Mouse (Mus musculus) heart, embryonic 15.5 days (tissue): ENCODE measurements around the gene Stxbp1. TPM values are rescaled to one million over a fixed set of nuclear protein-coding genes. Genes with fewer than 3 reads are reported as not detected.

Experiments used
- ATAC-seq: fragments of 200-750 bp; cut with Nextera tagmentation; replicated peaks from 2 replicates; pipeline ENCODE4 v1.8.0; 2017; ENCODE audit warnings: low read depth, moderate TSS enrichment; ENCODE audit not compliant: insufficient number of reproducible peaks, insufficient read depth, low FRiP score
- H3K27ac ChIP-seq: fragments of 300-500 bp; sonication (generic); 2 replicates; pipeline ENCODE4 v1.5.1; 2015; ENCODE audit warnings: mild to moderate bottlenecking, inconsistent platforms
- H3K27me3 ChIP-seq: fragments of 300-500 bp; sonication (generic); 2 replicates; pipeline ENCODE4 v1.6.1; 2015; ENCODE audit warnings: inconsistent platforms
- H3K36me3 ChIP-seq: fragments of 300-500 bp; sonication (generic); 2 replicates; pipeline ENCODE4 v1.6.1; 2015; ENCODE audit warnings: mild to moderate bottlenecking, inconsistent platforms
- H3K4me1 ChIP-seq: fragments of 300-500 bp; sonication (generic); replicated peaks from 2 replicates; pipeline ENCODE4 v1.6.1; 2015; ENCODE audit warnings: inconsistent platforms
- H3K4me2 ChIP-seq: fragments of 300-500 bp; sonication (generic); 2 replicates; pipeline ENCODE4 v1.6.1; 2015; ENCODE audit warnings: inconsistent platforms, mild to moderate bottlenecking, moderate library complexity
- H3K4me3 ChIP-seq: fragments of 300-500 bp; sonication (generic); 2 replicates; pipeline ENCODE4 v1.5.1; 2015; ENCODE audit warnings: mild to moderate bottlenecking, inconsistent platforms
- H3K9ac ChIP-seq: fragments of 300-500 bp; sonication (generic); 2 replicates; pipeline ENCODE4 v1.6.1; 2015; ENCODE audit warnings: mild to moderate bottlenecking, inconsistent platforms
- H3K9me3 ChIP-seq: fragments of 300-500 bp; sonication (generic); replicated peaks from 2 replicates; pipeline ENCODE4 v1.6.1; 2016; ENCODE audit warnings: inconsistent platforms
- WGBS: fragments of 180-500 bp; shearing (Covaris S2); methylation state at CpG from one replicate; pipeline ENCODE4 v1.1.7; 2015; ENCODE audit warnings: mixed read lengths; 5-methylcytosine and 5-hydroxymethylcytosine counted together
- polyA plus RNA-seq: library from polyadenylated mRNA; unstranded; fragments of >200 nt; fragmentation: Nextera tagmentation; extraction: Ambion mirVana; gene quantifications from 2 replicates; pipeline ENCODE4 v1.2.1, GENCODE M21; 2015

The Stxbp1 gene
- polyA plus RNA-seq, 1 experiment from 2014 or later = 23.8 TPM

GRCm38 (mm10) chr2:32784048-32784681 is 62.9 kb downstream of the Stxbp1 start, which contains the start of gene Cfap157:
TSS of gene Cfap157 (minus strand) at chr2:32784428.
- no peaks in the 10 kb centered on the region for H3K9me3 ChIP-seq
- no peak within 1 kb of the TSS for H3K4me3 ChIP-seq
- H3K27me3 ChIP-seq = no peaks in the 10 kb centered on the region
- WGBS = 56% methylated on average over 4 of the region's 4 CpGs
- H3K4me2 ChIP-seq = peak within 1 kb of the TSS; percentile 14
- peaks cover 11% of the 10 kb centered on the region for H3K4me1 ChIP-seq
- H3K36me3 ChIP-seq = no peaks in the 10 kb centered on the region
- no peak within 1 kb of the TSS for H3K9ac ChIP-seq
- no peak within 1 kb of the TSS for H3K27ac ChIP-seq
- no peak for ATAC-seq

DNA sequence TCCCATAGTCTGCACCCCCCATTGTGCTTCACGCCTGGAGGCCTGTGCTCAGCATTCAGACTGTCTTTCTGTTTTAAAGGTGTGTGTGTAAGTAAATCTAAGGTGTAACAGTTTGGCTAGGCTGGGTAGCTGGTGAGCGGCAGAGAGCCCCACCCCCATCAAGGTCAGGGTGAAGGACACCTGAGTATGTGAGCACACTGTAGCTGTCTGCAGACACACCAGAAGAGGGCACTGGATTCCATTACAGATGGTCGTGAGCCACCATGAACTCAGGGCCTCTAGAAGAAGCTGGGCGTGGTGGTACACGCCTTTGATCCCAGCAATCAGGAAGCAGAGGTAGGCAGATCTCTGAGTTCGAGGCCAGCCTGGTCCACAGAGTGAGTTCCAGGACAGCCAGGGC is 65.3 kb downstream of the Stxbp1 start:
- Histone ChIP-seq H3K4me2 (no peak overlapping the region), H3K36me3 (no peaks in the 10 kb centered on the region), H3K27me3 (no peaks in the 10 kb centered on the region), H3K9me3 (no peaks in the 10 kb centered on the region), H3K4me3 (no peak overlapping the region), H3K27ac (no peak overlapping the region), H3K9ac (no peak overlapping the region), H3K4me1 (peaks cover 11% of the 10 kb centered on the region)
- 73% methylated on average over 6 of the region's 6 CpGs for WGBS
- ATAC-seq = no peak

- WGBS = 89% methylated on average over 6 of the region's 6 CpGs
- Histone ChIP-seq H3K36me3 (no peaks in the 10 kb centered on the region), H3K9me3 (no peaks in the 10 kb centered on the region), H3K4me1 (peaks cover 24% of the 10 kb centered on the region), H3K27ac (no peak overlapping the region), H3K9ac (no peak overlapping the region), H3K4me2 (no peak overlapping the region), H3K4me3 (no peak overlapping the region), H3K27me3 (peaks cover 5% of the 10 kb centered on the region; the same call in 1 of the 2 replicates)
- no peak for ATAC-seq
These were observed 67.3 kb downstream of the Stxbp1 start for GRCm38 (mm10) chr2:32779714-32780113.

- no peak overlapping the region for H3K27ac ChIP-seq
- no peaks in the 10 kb centered on the region for H3K9me3 ChIP-seq
- H3K36me3 ChIP-seq = no peaks in the 10 kb centered on the region
- H3K4me2 ChIP-seq = no peak overlapping the region
- H3K4me3 ChIP-seq = no peak overlapping the region
- H3K27me3 ChIP-seq = peaks cover 5% of the 10 kb centered on the region; the same call in 1 of the 2 replicates
- no peak for ATAC-seq
- WGBS = 14% methylated on average over 8 of the region's 8 CpGs
- peaks cover 20% of the 10 kb centered on the region for H3K4me1 ChIP-seq
- H3K9ac ChIP-seq = no peak overlapping the region
These were observed 67.9 kb downstream of the Stxbp1 start for GRCm38 (mm10) chr2:32779131-32779530.

- no peak for ATAC-seq
- H3K27ac ChIP-seq = no peak overlapping the region
- H3K4me1 ChIP-seq = peaks cover 16% of the 10 kb centered on the region
- H3K9me3 ChIP-seq = no peaks in the 10 kb centered on the region
- 79% methylated on average over 6 of the region's 6 CpGs for WGBS
- H3K27me3 ChIP-seq = peaks cover 5% of the 10 kb centered on the region; the same call in 1 of the 2 replicates
- no peak overlapping the region for H3K9ac ChIP-seq
- no peak overlapping the region for H3K4me2 ChIP-seq
- H3K36me3 ChIP-seq = no peaks in the 10 kb centered on the region
- H3K4me3 ChIP-seq = no peak overlapping the region
These were observed 69.0 kb downstream of the Stxbp1 start for GRCm38 (mm10) chr2:32778081-32778480.

DNA sequence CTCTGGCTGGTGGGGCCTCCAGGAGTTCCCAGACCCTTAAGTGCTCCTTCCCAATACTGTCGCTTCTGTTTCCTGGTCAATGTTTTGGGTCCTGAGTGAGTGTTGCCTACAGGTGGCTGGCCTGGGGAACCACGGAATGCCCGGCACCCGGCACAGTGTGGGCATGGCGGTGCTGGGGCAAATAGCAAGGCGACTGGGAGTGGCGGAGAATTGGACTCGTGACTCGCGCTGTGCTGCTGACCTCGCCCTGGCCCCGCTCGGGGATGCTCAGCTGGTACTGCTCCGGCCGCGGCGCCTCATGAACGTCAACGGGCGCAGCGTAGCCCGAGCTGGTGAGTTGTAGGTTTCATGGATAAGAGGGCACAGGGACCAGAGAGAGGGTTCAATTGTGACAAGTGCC is 70.9 kb downstream of the Stxbp1 start:
- Histone ChIP-seq H3K4me1 (peaks cover 20% of the 10 kb centered on the region), H3K27me3 (peaks cover 5% of the 10 kb centered on the region; the same call in 1 of the 2 replicates), H3K4me3 (peak overlapping the region; percentile 64), H3K36me3 (no peaks in the 10 kb centered on the region), H3K9me3 (no peaks in the 10 kb centered on the region), H3K9ac (peak overlapping the region; percentile 60; the same call in 1 of the 2 replicates), H3K27ac (no peak overlapping the region), H3K4me2 (peak overlapping the region; percentile 94)
- 27% methylated on average over 22 of the region's 22 CpGs for WGBS
- ATAC-seq = no peak

DNA sequence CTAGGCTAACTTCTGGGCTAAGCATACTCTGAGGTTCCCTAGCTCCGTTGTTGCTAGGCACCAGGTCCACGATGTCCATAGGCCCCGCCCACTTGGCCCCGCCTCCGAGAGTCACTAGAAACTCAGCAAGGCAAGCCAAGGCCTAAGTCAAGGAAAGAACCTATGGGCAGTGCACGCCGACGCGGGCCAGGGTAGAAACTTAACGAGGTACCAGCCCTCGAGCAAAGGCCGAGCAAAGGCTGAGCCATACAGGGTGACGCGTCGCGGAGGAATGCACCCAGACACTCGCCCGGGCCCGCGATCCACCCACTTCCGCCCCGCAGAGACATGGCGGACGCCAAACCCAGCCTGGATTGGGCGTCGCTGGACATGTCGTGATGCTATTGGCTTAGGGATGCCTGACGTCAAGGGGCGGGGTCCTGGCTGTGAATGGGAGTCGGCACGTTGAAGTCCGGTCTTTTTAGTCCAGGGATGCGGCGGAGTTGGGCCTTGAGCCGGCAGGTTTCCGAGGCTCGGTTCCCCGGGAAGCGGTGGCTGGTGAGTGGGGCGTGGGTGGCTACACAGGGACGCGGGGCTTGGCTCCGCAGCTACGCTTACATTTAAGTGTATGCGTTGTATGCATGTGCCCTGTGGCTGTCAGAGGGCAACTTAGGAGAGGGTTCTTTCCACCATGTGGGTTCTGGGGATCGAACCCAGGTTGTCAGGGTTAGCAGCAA is 71.5 kb downstream of the Stxbp1 start, which contains the start of the genes Ttc16 and Ptrh1:
Gene Ttc16 (minus strand): TSS at position 275 of the 716 bp plus-strand sequence.
Gene Ptrh1 (plus strand): TSS at position 428 of the 716 bp plus-strand sequence.
- H3K27ac ChIP-seq = peak within 1 kb of the TSS; percentile 66
- peaks cover 5% of the 10 kb centered on the region; the same call in 1 of the 2 replicates for H3K27me3 ChIP-seq
- peak within 1 kb of the TSS; percentile 94 for H3K4me2 ChIP-seq
- ATAC-seq = peak; percentile 96
- H3K4me1 ChIP-seq = peaks cover 20% of the 10 kb centered on the region
- H3K36me3 ChIP-seq = no peaks in the 10 kb centered on the region
- H3K9me3 ChIP-seq = no peaks in the 10 kb centered on the region
- H3K4me3 ChIP-seq = peak within 1 kb of the TSS; percentile 64
- WGBS = under 1% methylated on average over 46 of the region's 46 CpGs
- peak within 1 kb of the TSS; percentile 60 for H3K9ac ChIP-seq

- H3K27me3 ChIP-seq = peaks cover 5% of the 10 kb centered on the region; the same call in 1 of the 2 replicates
- WGBS = 76% methylated on average over 8 of the region's 8 CpGs
These were observed 74.3 kb downstream of the Stxbp1 start for GRCm38 (mm10) chr2:32772626-32773279.

GRCm38 (mm10) chr2:32771886-32772285 is 75.2 kb downstream of the Stxbp1 start:
- peaks cover 17% of the 10 kb centered on the region for H3K4me1 ChIP-seq
- H3K9me3 ChIP-seq = no peaks in the 10 kb centered on the region
- no peak overlapping the region for H3K4me2 ChIP-seq
- H3K27me3 ChIP-seq = peaks cover 5% of the 10 kb centered on the region; the same call in 1 of the 2 replicates
- H3K27ac ChIP-seq = no peak overlapping the region
- no peak for ATAC-seq
- no peaks in the 10 kb centered on the region for H3K36me3 ChIP-seq
- H3K4me3 ChIP-seq = no peak overlapping the region
- H3K9ac ChIP-seq = no peak overlapping the region
- 26% methylated on average over 12 of the region's 12 CpGs for WGBS

More at GRCm38 (mm10) chr2:32772626-32773279, 74.3 kb downstream of the Stxbp1 start:
- no peak overlapping the region for H3K27ac ChIP-seq
- no peaks in the 10 kb centered on the region for H3K36me3 ChIP-seq
- no peak overlapping the region for H3K9ac ChIP-seq
- no peak for ATAC-seq
- H3K4me1 ChIP-seq = peaks cover 17% of the 10 kb centered on the region
- no peak overlapping the region for H3K4me3 ChIP-seq
- no peak overlapping the region for H3K4me2 ChIP-seq
- no peaks in the 10 kb centered on the region for H3K9me3 ChIP-seq

- Histone ChIP-seq H3K27ac (no peak overlapping the region), H3K4me3 (no peak overlapping the region), H3K36me3 (no peaks in the 10 kb centered on the region), H3K9me3 (no peaks in the 10 kb centered on the region), H3K4me2 (no peak overlapping the region), H3K27me3 (no peaks in the 10 kb centered on the region), H3K9ac (no peak overlapping the region), H3K4me1 (peaks cover 4% of the 10 kb centered on the region; the same call in 1 of the 2 replicates)
- no peak for ATAC-seq
- WGBS = 89% methylated on average over 5 of the region's 5 CpGs
These were observed 77.5 kb downstream of the Stxbp1 start for GRCm38 (mm10) chr2:32769327-32770085.
